Mouse (Mus musculus): ENCODE measurements around the gene Slc27a5.

Gene Slc27a5

GRCm38 (mm10) chr7:13024805-13025204, 26.8 kb upstream of the Slc27a5 start:
- no peak for DNase-seq (ENCODE audit: extremely low read depth, low read depth, low spot score)

- DNase-seq (ENCODE audit: extremely low read depth, low read depth, low spot score): no peak
These were observed 26.1 kb upstream of the Slc27a5 start for GRCm38 (mm10) chr7:13023928-13024731.

GRCm38 (mm10) chr7:13022773-13023535, 25.0 kb upstream of the Slc27a5 start:
- DNase-seq (ENCODE audit: extremely low read depth, low read depth, low spot score): no peak

GRCm38 (mm10) chr7:13015217-13015616, 17.2 kb upstream of the Slc27a5 start:
- DNase-seq (ENCODE audit: extremely low read depth, low read depth, low spot score): no peak

GRCm38 (mm10) chr7:13014275-13014839, 16.4 kb upstream of the Slc27a5 start:
- DNase-seq (ENCODE audit: extremely low read depth, low read depth, low spot score): no peak

- DNase-seq (ENCODE audit: extremely low read depth, low read depth, low spot score): no peak
These were observed 15.7 kb upstream of the Slc27a5 start for GRCm38 (mm10) chr7:13013671-13014070.

GRCm38 (mm10) chr7:13010005-13010908, 12.3 kb upstream of the Slc27a5 start, which contains the start of gene Zbtb45:
Zbtb45 (minus strand) TSS chr7:13010034.
- DNase-seq (ENCODE audit: extremely low read depth, low read depth, low spot score): no peak

- DNase-seq (ENCODE audit: extremely low read depth, low read depth, low spot score): no peak
These were observed 11.4 kb upstream of the Slc27a5 start for GRCm38 (mm10) chr7:13009143-13010004.

- no peak for DNase-seq (ENCODE audit: extremely low read depth, low read depth, low spot score)
These were observed 9.5 kb upstream of the Slc27a5 start for GRCm38 (mm10) chr7:13007341-13008092.

- DNase-seq (ENCODE audit: extremely low read depth, low read depth, low spot score): no peak
These were observed 8.5 kb upstream of the Slc27a5 start for GRCm38 (mm10) chr7:13006531-13006930.

- DNase-seq (ENCODE audit: extremely low read depth, low read depth, low spot score): no peak
These were observed 8.0 kb upstream of the Slc27a5 start for GRCm38 (mm10) chr7:13006011-13006410.

- no peak for DNase-seq (ENCODE audit: extremely low read depth, low read depth, low spot score)
These were observed 5.4 kb upstream of the Slc27a5 start for GRCm38 (mm10) chr7:13003380-13003779.

GRCm38 (mm10) chr7:13001584-13001983, 3.6 kb upstream of the Slc27a5 start:
- DNase-seq (ENCODE audit: extremely low read depth, low read depth, low spot score): no peak

GRCm38 (mm10) chr7:12998851-12999250, 859 bp upstream of the Slc27a5 start, which contains the start of gene Trim28:
Trim28 (plus strand) TSS chr7:12999114.
- DNase-seq (ENCODE audit: extremely low read depth, low read depth, low spot score): no peak

- no peak for DNase-seq (ENCODE audit: extremely low read depth, low read depth, low spot score)
These were observed 762 bp downstream of the Slc27a5 start for GRCm38 (mm10) chr7:12997230-12997629.

- DNase-seq (ENCODE audit: extremely low read depth, low read depth, low spot score): no peak
These were observed 2.1 kb downstream of the Slc27a5 start for GRCm38 (mm10) chr7:12995862-12996261.

- no peak for DNase-seq (ENCODE audit: extremely low read depth, low read depth, low spot score)
These were observed 4.8 kb downstream of the Slc27a5 start for GRCm38 (mm10) chr7:12993148-12993547.

- DNase-seq (ENCODE audit: extremely low read depth, low read depth, low spot score): no peak
These were observed 5.8 kb downstream of the Slc27a5 start for GRCm38 (mm10) chr7:12992222-12992621.

Measured in fat pad, adult 2 months (tissue).